Mouse (Mus musculus): ENCODE data around the gene Zbtb4. TPM values are rescaled to one million over a fixed set of nuclear protein-coding genes. Genes with fewer than 3 reads are reported as not detected.

Gene Zbtb4
- total RNA-seq, 2 experiments from 2014 or later = 122 to 133 TPM

GRCm38 (mm10) chr11:69774961-69775360 is 9.2 kb downstream of the Zbtb4 start:
- H3K4me3 ChIP-seq = no peak overlapping the region
- no peak overlapping the region for H3K27ac ChIP-seq
- DNase-seq (ENCODE audit: low spot score in 2 of 2) = no peak
- TF ChIP-seq CTCF (conservative IDR thresholded peaks at IDR 0.05) = no peak

GRCm38 (mm10) chr11:69775716-69776115 is 10.0 kb downstream of the Zbtb4 start:
- no peak for TF ChIP-seq CTCF (conservative IDR thresholded peaks at IDR 0.05)
- DNase-seq (ENCODE audit: low spot score in 2 of 2) = no peak
- Histone ChIP-seq H3K4me3 (no peak overlapping the region), H3K27ac (no peak overlapping the region)

- no peak for TF ChIP-seq CTCF (conservative IDR thresholded peaks at IDR 0.05)
- Histone ChIP-seq H3K27ac (no peak overlapping the region), H3K4me3 (no peak overlapping the region)
- no peak for DNase-seq (ENCODE audit: low spot score in 2 of 2)
These were observed 10.8 kb downstream of the Zbtb4 start for GRCm38 (mm10) chr11:69776488-69776887.

- no peak for DNase-seq (ENCODE audit: low spot score in 2 of 2)
- TF ChIP-seq CTCF (conservative IDR thresholded peaks at IDR 0.05) = no peak
- no peak overlapping the region for H3K27ac ChIP-seq
- no peak overlapping the region for H3K4me3 ChIP-seq
These were observed 12.0 kb downstream of the Zbtb4 start for GRCm38 (mm10) chr11:69777504-69778257.

GRCm38 (mm10) chr11:69778258-69778982 is 12.7 kb downstream of the Zbtb4 start:
- no peak for DNase-seq (ENCODE audit: low spot score in 2 of 2)
- TF ChIP-seq CTCF (conservative IDR thresholded peaks at IDR 0.05) = no peak
- H3K27ac ChIP-seq = no peak overlapping the region
- H3K4me3 ChIP-seq = no peak overlapping the region

- TF ChIP-seq CTCF (conservative IDR thresholded peaks at IDR 0.05) = no peak
- no peak overlapping the region for H3K4me3 ChIP-seq
- DNase-seq (ENCODE audit: low spot score in 2 of 2) = no peak
- H3K27ac ChIP-seq = no peak overlapping the region
These were observed 13.3 kb downstream of the Zbtb4 start for GRCm38 (mm10) chr11:69778985-69779384.

GRCm38 (mm10) chr11:69781828-69782227 is 16.1 kb downstream of the Zbtb4 start:
- TF ChIP-seq CTCF (conservative IDR thresholded peaks at IDR 0.05) = no peak
- DNase-seq (ENCODE audit: low spot score in 2 of 2) = no peak
- no peak overlapping the region for H3K4me3 ChIP-seq
- no peak overlapping the region for H3K27ac ChIP-seq

- no peak for TF ChIP-seq CTCF (conservative IDR thresholded peaks at IDR 0.05)
- DNase-seq (ENCODE audit: low spot score in 2 of 2) = no peak
- peak overlapping the region; percentile 10; the same call in 1 of the 2 replicates for H3K4me3 ChIP-seq
- H3K27ac ChIP-seq = no peak overlapping the region
These were observed 19.1 kb downstream of the Zbtb4 start for GRCm38 (mm10) chr11:69784793-69785272.

- no peak for TF ChIP-seq CTCF (conservative IDR thresholded peaks at IDR 0.05)
- no peak overlapping the region for H3K4me3 ChIP-seq
These were observed 21.6 kb downstream of the Zbtb4 start for GRCm38 (mm10) chr11:69787306-69787705.

GRCm38 (mm10) chr11:69789431-69789830 is 23.7 kb downstream of the Zbtb4 start:
- no peak for TF ChIP-seq CTCF (conservative IDR thresholded peaks at IDR 0.05)
- no peak overlapping the region for H3K27ac ChIP-seq
- no peak for DNase-seq (ENCODE audit: low spot score in 2 of 2)
- no peak overlapping the region for H3K4me3 ChIP-seq

More at GRCm38 (mm10) chr11:69787306-69787705, 21.6 kb downstream of the Zbtb4 start:
- DNase-seq (ENCODE audit: low spot score in 2 of 2) = no peak
- no peak overlapping the region for H3K27ac ChIP-seq

GRCm38 (mm10) chr11:69791420-69791819 is 25.7 kb downstream of the Zbtb4 start:
- no peak for DNase-seq (ENCODE audit: low spot score in 2 of 2)
- no peak overlapping the region for H3K4me3 ChIP-seq
- TF ChIP-seq CTCF (conservative IDR thresholded peaks at IDR 0.05) = no peak

GRCm38 (mm10) chr11:69793429-69793828 is 27.7 kb downstream of the Zbtb4 start:
- DNase-seq (ENCODE audit: low spot score in 2 of 2) = no peak
- no peak overlapping the region for H3K27ac ChIP-seq
- H3K4me3 ChIP-seq = no peak overlapping the region
- no peak for TF ChIP-seq CTCF (conservative IDR thresholded peaks at IDR 0.05)

More at GRCm38 (mm10) chr11:69791420-69791819, 25.7 kb downstream of the Zbtb4 start:
- no peak overlapping the region for H3K27ac ChIP-seq

- TF ChIP-seq CTCF (conservative IDR thresholded peaks at IDR 0.05) = peak; percentile 44
- DNase-seq (ENCODE audit: low spot score in 2 of 2) = peak; percentile 84 to 95
- Histone ChIP-seq H3K4me3 (peak within 1 kb of the TSS; percentile 63), H3K27ac (peak within 1 kb of the TSS; percentile 77)
These were observed 29.7 kb downstream of the Zbtb4 start, which contains the start of gene Chrnb1 for GRCm38 (mm10) chr11:69795168-69795982. Gene Chrnb1 (minus strand): TSS chr11:69795943.
